Mouse (Mus musculus) ES-Bruce4 (cell line): ENCODE measurements around the gene Stmnd1.

Experiments used
- EP300 ChIP-seq: IDR thresholded peaks from 2 replicates; pipeline ENCODE4 v1.6.1; 2011; ENCODE audit warnings: low read depth, low read length; ENCODE audit not compliant: insufficient read depth
- POLR2A ChIP-seq: IDR thresholded peaks from one replicate; pipeline ENCODE4 v1.8.1; 2011; ENCODE audit warnings: low read length; ENCODE audit not compliant: insufficient read depth

DNA sequence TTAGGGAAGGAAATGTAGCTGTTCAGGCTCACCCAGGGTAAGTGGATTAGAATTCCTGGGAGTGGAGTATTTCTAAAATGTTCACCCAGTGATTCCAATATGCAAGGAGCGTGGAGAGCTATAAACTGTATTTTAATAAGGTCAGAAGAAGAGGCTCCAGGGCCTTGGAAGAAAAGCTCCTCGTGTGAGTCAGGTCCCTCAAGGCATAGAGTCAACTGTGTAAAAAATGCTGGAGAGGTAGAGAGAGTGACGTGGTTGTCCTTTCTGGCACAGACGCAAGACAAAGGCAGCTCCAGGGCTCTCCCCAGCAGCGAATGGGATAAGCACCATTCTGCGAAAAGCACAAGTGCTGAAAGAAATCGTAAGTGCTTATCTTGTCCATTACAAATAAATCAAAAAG, 41.6 kb downstream of the Stmnd1 start:
- no peak for TF ChIP-seq EP300
- no peak for TF ChIP-seq POLR2A
